Mouse (Mus musculus) kidney, embryonic 16.5 days (tissue): ENCODE data around the gene Dock9. TPM values are rescaled to one million over a fixed set of nuclear protein-coding genes. Genes with fewer than 3 reads are reported as not detected.
A peak's percentile ranks its signal among the peaks of the same experiment; 100 is the strongest.

Experiments used
- ATAC-seq: fragments of 200-750 bp; cut with Nextera tagmentation; 2 replicates; pipeline ENCODE4 v1.8.0; 2017; ENCODE audit warnings: moderate TSS enrichment; ENCODE audit not compliant: low FRiP score, low TSS enrichment
- H3K27ac ChIP-seq: fragments of 300-500 bp; sonication (generic); 2 replicates; pipeline ENCODE4 v1.5.1; 2014; ENCODE audit warnings: low read length
- H3K27me3 ChIP-seq: fragments of 300-500 bp; sonication (generic); 2 replicates; pipeline ENCODE4 v1.6.1; 2014; ENCODE audit warnings: low read length, control low read depth, mixed read lengths; ENCODE audit not compliant: insufficient read depth
- H3K36me3 ChIP-seq: fragments of 300-500 bp; sonication (generic); 2 replicates; pipeline ENCODE4 v1.6.1; 2014; ENCODE audit warnings: low read length, control low read depth, mixed read lengths; ENCODE audit not compliant: insufficient read depth
- H3K4me1 ChIP-seq: fragments of 300-500 bp; sonication (generic); 2 replicates; pipeline ENCODE4 v1.6.1; 2014; ENCODE audit warnings: low read length, control low read depth, mixed read lengths; ENCODE audit not compliant: insufficient read depth
- H3K4me2 ChIP-seq: fragments of 300-500 bp; sonication (generic); replicated peaks from 2 replicates; pipeline ENCODE4 v1.6.1; 2014; ENCODE audit warnings: low read depth, low read length
- H3K4me3 ChIP-seq: fragments of 300-500 bp; sonication (generic); 2 replicates; pipeline ENCODE4 v1.5.1; 2014; ENCODE audit warnings: mild to moderate bottlenecking, low read length
- H3K9ac ChIP-seq: fragments of 300-500 bp; sonication (generic); replicated peaks from 2 replicates; pipeline ENCODE4 v1.6.1; 2014; ENCODE audit warnings: low read length
- H3K9me3 ChIP-seq: fragments of 300-500 bp; sonication (generic); 2 replicates; pipeline ENCODE4 v1.6.1; 2016; ENCODE audit warnings: low read length, control low read depth
- WGBS: fragments of 180-500 bp; shearing (Covaris S2); extraction: QIAGEN DNeasy Blood & Tissue Kit; methylation state at CpG from one replicate; pipeline ENCODE4 v1.1.7; 2014; 5-methylcytosine and 5-hydroxymethylcytosine counted together
- polyA plus RNA-seq: library from polyadenylated mRNA; unstranded; fragments of >200 nt; fragmentation: Nextera tagmentation; extraction: Ambion mirVana; gene quantifications from 2 replicates; pipeline ENCODE4 v1.2.1, GENCODE M21; 2015

The Dock9 gene
- polyA plus RNA-seq, 1 experiment from 2014 or later = 13.0 TPM

DNA sequence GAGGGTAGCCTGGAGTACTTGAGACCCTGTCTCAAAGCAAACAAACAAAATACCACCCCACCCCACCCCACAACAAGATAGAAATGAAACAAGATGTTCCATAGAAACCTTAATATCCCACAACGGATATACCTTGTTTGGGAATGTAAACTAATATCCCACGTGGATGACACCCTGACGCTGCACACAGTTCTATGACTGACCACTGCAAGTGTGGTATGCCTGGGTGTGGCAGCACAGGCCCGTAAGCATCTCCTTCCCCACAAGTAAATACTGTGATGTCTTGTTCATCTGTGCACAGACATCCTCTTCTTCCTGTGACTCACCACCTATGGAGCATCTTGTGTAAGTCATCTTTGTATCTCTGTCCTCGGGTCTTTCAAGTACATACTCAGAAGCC is 118.7 kb downstream of the Dock9 start:
- Histone ChIP-seq H3K27ac (no peak overlapping the region), H3K4me2 (no peak overlapping the region)
- WGBS = 73% methylated on average over 5 of the region's 5 CpGs

GRCm38 (mm10) chr14:121678445-121678844 is 119.2 kb downstream of the Dock9 start:
- H3K4me3 ChIP-seq = no peak overlapping the region
- H3K9me3 ChIP-seq = no peaks in the 10 kb centered on the region
- no peaks in the 10 kb centered on the region for H3K27me3 ChIP-seq
- peaks cover 2% of the 10 kb centered on the region; the same call in 1 of the 2 replicates for H3K36me3 ChIP-seq
- no peak overlapping the region for H3K4me2 ChIP-seq
- peaks cover 46% of the 10 kb centered on the region for H3K4me1 ChIP-seq
- H3K27ac ChIP-seq = peak overlapping the region; percentile 70
- 36% methylated on average over 10 of the region's 10 CpGs for WGBS
- no peak for ATAC-seq
- no peak overlapping the region for H3K9ac ChIP-seq

More for the DNA sequence above, 118.7 kb downstream of the Dock9 start:
- H3K36me3 ChIP-seq = peaks cover 2% of the 10 kb centered on the region; the same call in 1 of the 2 replicates
- no peaks in the 10 kb centered on the region for H3K9me3 ChIP-seq
- ATAC-seq = no peak
- H3K4me1 ChIP-seq = peaks cover 46% of the 10 kb centered on the region
- no peaks in the 10 kb centered on the region for H3K27me3 ChIP-seq
- no peak overlapping the region for H3K4me3 ChIP-seq
- H3K9ac ChIP-seq = no peak overlapping the region

DNA sequence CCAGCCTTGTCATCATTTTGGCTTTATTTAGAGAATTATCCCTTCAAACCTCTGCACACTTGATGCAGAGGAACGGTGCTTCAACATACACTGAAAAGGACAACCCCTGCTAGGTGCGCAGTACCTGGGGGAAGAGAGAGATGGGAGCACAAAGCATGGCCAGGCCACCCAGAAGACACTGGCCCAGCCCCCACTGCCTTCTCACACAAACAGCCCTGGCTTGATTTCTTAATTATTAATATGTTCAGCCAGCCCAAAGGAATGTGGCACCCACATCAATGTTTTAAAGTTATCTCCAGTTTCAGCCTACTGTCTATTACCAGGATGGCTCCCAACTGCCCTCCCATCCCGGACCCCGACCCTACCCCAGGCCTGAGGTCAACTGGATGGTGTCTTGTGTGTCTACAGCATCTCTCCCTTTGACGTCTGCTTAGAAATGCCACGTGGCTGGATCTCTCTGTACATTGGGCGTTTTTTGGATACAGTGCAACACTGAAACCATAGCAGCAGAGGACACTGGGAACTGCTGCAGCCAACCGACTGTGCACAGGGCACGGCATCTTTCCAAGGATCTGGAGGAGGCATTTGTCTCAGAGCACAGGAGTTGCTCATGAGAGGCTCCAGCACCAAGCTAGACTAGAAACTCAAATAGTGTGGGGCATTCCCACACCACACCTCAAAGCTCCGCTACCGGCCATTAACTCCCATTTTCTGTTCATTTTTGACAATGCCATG is 120.9 kb downstream of the Dock9 start:
- ATAC-seq = peak; percentile 17; the same call in 1 of the 2 replicates

GRCm38 (mm10) chr14:121676121-121676591 is 121.5 kb downstream of the Dock9 start:
- ATAC-seq = peak; percentile 76
- Histone ChIP-seq H3K4me3 (no peak overlapping the region), H3K4me2 (0 out of 2 replicates have a peak overlapping the region, but pooled peaks have one; percentile 2), H3K9ac (no peak overlapping the region), H3K27me3 (no peaks in the 10 kb centered on the region), H3K4me1 (peaks cover 46% of the 10 kb centered on the region), H3K27ac (peak overlapping the region; percentile 92), H3K9me3 (no peaks in the 10 kb centered on the region; the same call in 1 of the 2 replicates), H3K36me3 (peaks cover 2% of the 10 kb centered on the region; the same call in 1 of the 2 replicates)

More for the DNA sequence above, 120.9 kb downstream of the Dock9 start:
- Histone ChIP-seq H3K27ac (peak overlapping the region; percentile 92), H3K4me2 (no peak overlapping the region), H3K9ac (no peak overlapping the region), H3K9me3 (no peaks in the 10 kb centered on the region; the same call in 1 of the 2 replicates), H3K36me3 (peaks cover 2% of the 10 kb centered on the region; the same call in 1 of the 2 replicates), H3K4me1 (peaks cover 46% of the 10 kb centered on the region), H3K4me3 (no peak overlapping the region), H3K27me3 (no peaks in the 10 kb centered on the region)
- 81% methylated on average over 11 of the region's 11 CpGs for WGBS

- no peaks in the 10 kb centered on the region; the same call in 1 of the 2 replicates for H3K9me3 ChIP-seq
- H3K9ac ChIP-seq = no peak overlapping the region; the same call in 1 of the 2 replicates
- H3K27me3 ChIP-seq = no peaks in the 10 kb centered on the region
- H3K27ac ChIP-seq = peak overlapping the region; percentile 92
- ATAC-seq = peak; percentile 77
- no peak overlapping the region for H3K4me2 ChIP-seq
- peaks cover 2% of the 10 kb centered on the region; the same call in 1 of the 2 replicates for H3K36me3 ChIP-seq
- no peak overlapping the region for H3K4me3 ChIP-seq
- peaks cover 46% of the 10 kb centered on the region for H3K4me1 ChIP-seq
- WGBS = 7% methylated on average over 6 of the region's 6 CpGs
Observed at GRCm38 (mm10) chr14:121675579-121675978, 122.1 kb downstream of the Dock9 start.

- peak; percentile 47 for ATAC-seq
- 0 out of 2 replicates have a peak, but pooled peaks cover 2% of the 10 kb centered on the region for H3K36me3 ChIP-seq
- H3K4me1 ChIP-seq = peaks cover 46% of the 10 kb centered on the region
- peak overlapping the region; percentile 92 for H3K27ac ChIP-seq
- H3K4me2 ChIP-seq = 0 out of 2 replicates have a peak overlapping the region, but pooled peaks have one; percentile 11
- H3K4me3 ChIP-seq = no peak overlapping the region
- H3K9me3 ChIP-seq = no peaks in the 10 kb centered on the region; the same call in 1 of the 2 replicates
- 31% methylated on average over 3 of the region's 3 CpGs for WGBS
- no peak overlapping the region; the same call in 1 of the 2 replicates for H3K9ac ChIP-seq
- H3K27me3 ChIP-seq = no peaks in the 10 kb centered on the region
Observed at GRCm38 (mm10) chr14:121675146-121675545, 122.5 kb downstream of the Dock9 start.

DNA sequence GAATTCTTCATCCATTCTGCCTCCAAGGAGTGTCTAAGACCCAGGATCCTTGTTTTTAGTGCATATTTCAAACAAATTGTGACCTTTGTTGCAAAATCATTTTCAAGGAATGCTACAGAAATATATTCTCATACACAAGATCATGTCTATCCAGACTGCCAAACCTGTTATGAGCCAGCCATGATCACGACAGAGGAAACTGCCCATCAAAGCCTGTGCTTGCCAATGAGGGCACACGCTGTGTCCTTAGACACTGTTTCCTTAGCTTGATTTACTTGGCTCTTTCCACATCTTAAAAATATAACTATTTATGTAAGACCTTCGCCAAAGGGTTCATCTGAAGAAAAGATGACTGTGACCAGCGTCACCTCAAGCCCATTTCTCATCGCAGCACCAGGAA is 127.6 kb downstream of the Dock9 start:
- H3K4me3 ChIP-seq = no peak overlapping the region
- 69% methylated on average over 5 of the region's 5 CpGs for WGBS
- H3K4me2 ChIP-seq = no peak overlapping the region
- no peak for ATAC-seq
- H3K36me3 ChIP-seq = peaks cover 3% of the 10 kb centered on the region
- no peaks in the 10 kb centered on the region; the same call in 1 of the 2 replicates for H3K9me3 ChIP-seq
- peaks cover 14% of the 10 kb centered on the region for H3K4me1 ChIP-seq
- no peak overlapping the region for H3K9ac ChIP-seq
- 0 out of 2 replicates have a peak overlapping the region, but pooled peaks have one; percentile 13 for H3K27ac ChIP-seq
- H3K27me3 ChIP-seq = no peaks in the 10 kb centered on the region

DNA sequence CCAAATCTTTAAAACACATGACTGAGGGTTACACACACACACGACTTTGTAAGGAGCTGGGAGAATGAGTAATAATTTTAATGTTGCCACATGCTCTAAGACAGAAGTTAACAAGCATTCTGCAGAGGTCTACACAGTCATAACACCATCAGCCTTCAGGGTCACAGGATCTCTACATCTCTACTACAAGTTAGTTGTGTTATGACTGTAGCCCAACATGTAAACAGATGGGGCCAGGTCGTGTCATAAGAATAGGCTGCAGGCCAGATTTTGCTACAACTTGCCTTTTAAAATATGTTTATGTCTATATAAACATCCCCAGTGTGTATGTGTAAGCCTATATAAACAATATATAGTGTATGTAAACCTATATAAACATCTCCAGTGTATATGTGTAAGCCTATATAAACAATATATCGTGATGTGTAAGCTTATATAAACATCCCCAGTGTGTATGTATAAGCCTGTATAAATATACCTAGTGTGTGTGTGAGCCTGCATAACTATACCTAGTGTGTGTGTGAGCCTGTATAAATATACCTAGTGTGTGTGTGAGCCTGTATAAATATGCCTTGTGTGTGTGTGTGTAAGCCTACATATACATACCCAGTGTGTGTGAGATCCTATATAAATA is 130.9 kb downstream of the Dock9 start:
- no peak overlapping the region for H3K9ac ChIP-seq
- H3K4me3 ChIP-seq = no peak overlapping the region
- H3K27ac ChIP-seq = no peak overlapping the region
- WGBS = 52% methylated on average over 3 of the region's 3 CpGs
- peaks cover 6% of the 10 kb centered on the region for H3K36me3 ChIP-seq
- H3K4me1 ChIP-seq = peaks cover 10% of the 10 kb centered on the region; the same call in 1 of the 2 replicates
- H3K9me3 ChIP-seq = peaks cover 3% of the 10 kb centered on the region; the same call in 1 of the 2 replicates
- no peak overlapping the region for H3K4me2 ChIP-seq
- H3K27me3 ChIP-seq = no peaks in the 10 kb centered on the region
- no peak for ATAC-seq

GRCm38 (mm10) chr14:121665693-121666273 is 131.9 kb downstream of the Dock9 start:
- ATAC-seq = no peak
- 94% methylated on average over 9 of the region's 9 CpGs for WGBS
- Histone ChIP-seq H3K27me3 (no peaks in the 10 kb centered on the region), H3K4me3 (no peak overlapping the region), H3K4me2 (no peak overlapping the region), H3K27ac (no peak overlapping the region), H3K9ac (no peak overlapping the region), H3K4me1 (peaks cover 15% of the 10 kb centered on the region), H3K36me3 (peaks cover 6% of the 10 kb centered on the region), H3K9me3 (peaks cover 3% of the 10 kb centered on the region; the same call in 1 of the 2 replicates)
